Mouse (Mus musculus) embryonic facial prominence, embryonic 10.5 days (tissue): ENCODE data around the gene Smim24. TPM values are rescaled to one million over a fixed set of nuclear protein-coding genes. Genes with fewer than 3 reads are reported as not detected.

ENCODE experiments used
- DNase-seq: peaks from one replicate; pipeline ENCODE4 v3.0.0-alpha.2; 2017; ENCODE audit warnings: low spot score
- H3K27ac ChIP-seq: fragments of 300-500 bp; sonication (generic); replicated peaks from 2 replicates; pipeline ENCODE4 v1.5.1; 2016; ENCODE audit warnings: mild to moderate bottlenecking
- H3K27me3 ChIP-seq: fragments of 300-500 bp; sonication (generic); replicated peaks from 2 replicates; pipeline ENCODE4 v1.6.1; 2016; ENCODE audit warnings: low read depth, mild to moderate bottlenecking; ENCODE audit not compliant: poor library complexity, severe bottlenecking
- H3K36me3 ChIP-seq: fragments of 300-500 bp; sonication (generic); replicated peaks from 2 replicates; pipeline ENCODE4 v1.6.1; 2016; ENCODE audit warnings: mild to moderate bottlenecking, moderate library complexity
- H3K4me1 ChIP-seq: fragments of 300-500 bp; sonication (generic); 2 replicates; pipeline ENCODE4 v1.6.1; 2016
- H3K4me3 ChIP-seq: fragments of 300-500 bp; sonication (generic); 2 replicates; pipeline ENCODE4 v1.5.1; 2016; ENCODE audit warnings: mild to moderate bottlenecking, moderate library complexity
- H3K9me3 ChIP-seq: fragments of 300-500 bp; sonication (generic); 2 replicates; pipeline ENCODE4 v1.6.1; 2016; ENCODE audit warnings: mild to moderate bottlenecking
- WGBS: fragments of 180-500 bp; shearing (Covaris S2); methylation state at CpG from one replicate; pipeline ENCODE4 v1.1.7; 2016; 5-methylcytosine and 5-hydroxymethylcytosine counted together
- polyA plus RNA-seq: library from polyadenylated mRNA; unstranded; fragments of >200 nt; fragmentation: Nextera tagmentation; extraction: Ambion mirVana; gene quantifications from 2 replicates; pipeline ENCODE4 v1.2.1, GENCODE M21; 2016

Smim24 gene
- 2.0 and 2.8 TPM in 2 replicates for polyA plus RNA-seq

- peaks cover 21% of the 10 kb centered on the region for H3K27me3 ChIP-seq
- no peak for DNase-seq
- 64% methylated on average over 14 of the region's 14 CpGs for WGBS
- H3K27ac ChIP-seq = peak within 1 kb of the TSS; percentile 68
- H3K4me3 ChIP-seq = peak within 1 kb of the TSS; percentile 53
- H3K36me3 ChIP-seq = peaks cover 28% of the 10 kb centered on the region
- H3K4me1 ChIP-seq = peaks cover 39% of the 10 kb centered on the region
- no peaks in the 10 kb centered on the region for H3K9me3 ChIP-seq
These were observed at the start of gene Smim24 for GRCm38 (mm10) chr10:81392781-81393185. TSS of gene Smim24 (plus strand) at chr10:81393051.

DNA sequence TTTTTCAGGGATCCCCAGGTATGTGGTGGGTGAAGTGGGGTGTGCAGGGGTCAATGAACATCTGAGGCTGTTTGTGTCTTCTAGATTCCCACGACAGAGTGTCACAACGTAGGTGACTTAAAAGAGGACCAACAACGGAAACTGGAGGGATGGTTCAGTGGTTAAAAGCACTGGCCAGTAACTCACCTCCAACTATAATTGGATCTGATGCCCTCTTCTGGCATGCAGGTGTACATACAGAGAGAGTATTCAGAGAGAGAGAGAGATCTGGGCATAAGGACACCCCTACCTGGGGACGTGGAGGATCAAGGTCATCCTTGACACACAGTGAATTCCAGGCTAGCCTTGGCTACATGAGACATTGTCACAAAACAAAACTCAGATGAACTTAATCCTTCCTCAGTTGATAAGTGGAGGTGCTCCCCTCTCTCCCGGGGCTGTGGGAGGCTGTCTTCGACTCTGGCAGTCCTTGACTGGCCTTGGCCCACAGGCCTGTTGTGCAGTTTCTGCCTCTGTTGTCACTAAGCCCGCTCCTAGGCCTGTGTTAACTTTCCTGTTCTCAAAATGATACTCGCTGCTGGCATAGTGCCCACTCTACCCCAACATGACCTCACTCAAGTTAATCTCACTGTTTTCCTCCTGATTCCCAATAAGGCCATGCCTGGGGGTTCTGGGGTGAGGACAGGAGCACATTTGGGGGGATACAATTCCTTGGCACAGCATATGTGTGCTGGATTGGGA lies 48.3 kb upstream of the Smim24 start:
- H3K4me1 ChIP-seq = peaks cover 50% of the 10 kb centered on the region
- H3K27ac ChIP-seq = no peak overlapping the region
- no peak overlapping the region for H3K4me3 ChIP-seq
- H3K27me3 ChIP-seq = peaks cover 92% of the 10 kb centered on the region
- DNase-seq = no peak
- H3K9me3 ChIP-seq = no peaks in the 10 kb centered on the region
- WGBS = 56% methylated on average over 8 of the region's 8 CpGs
- H3K36me3 ChIP-seq = peaks cover 38% of the 10 kb centered on the region

DNA sequence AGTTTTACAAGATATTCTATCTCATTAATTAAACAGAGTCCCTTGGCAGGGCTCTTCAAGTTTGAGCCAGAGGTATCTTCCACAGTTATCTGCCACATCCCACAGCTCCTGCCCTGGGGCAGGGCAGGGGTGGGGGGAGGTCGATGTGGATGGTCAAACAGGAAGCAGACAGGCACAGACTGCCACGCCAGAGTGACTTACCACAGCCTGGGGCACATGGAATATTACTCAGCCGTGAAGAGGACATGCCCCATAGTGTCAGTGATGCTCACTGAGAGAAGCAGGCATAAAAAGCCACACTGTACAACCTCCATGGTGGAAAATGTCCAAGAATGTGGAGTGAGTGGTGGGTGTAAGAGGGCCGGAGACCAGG lies 47.7 kb upstream of the Smim24 start:
- 80% methylated on average over 4 of the region's 4 CpGs for WGBS
- Histone ChIP-seq H3K4me1 (peaks cover 54% of the 10 kb centered on the region), H3K27ac (no peak overlapping the region), H3K9me3 (no peaks in the 10 kb centered on the region), H3K36me3 (peaks cover 38% of the 10 kb centered on the region), H3K27me3 (peaks cover 90% of the 10 kb centered on the region), H3K4me3 (no peak overlapping the region)
- DNase-seq = no peak

DNA sequence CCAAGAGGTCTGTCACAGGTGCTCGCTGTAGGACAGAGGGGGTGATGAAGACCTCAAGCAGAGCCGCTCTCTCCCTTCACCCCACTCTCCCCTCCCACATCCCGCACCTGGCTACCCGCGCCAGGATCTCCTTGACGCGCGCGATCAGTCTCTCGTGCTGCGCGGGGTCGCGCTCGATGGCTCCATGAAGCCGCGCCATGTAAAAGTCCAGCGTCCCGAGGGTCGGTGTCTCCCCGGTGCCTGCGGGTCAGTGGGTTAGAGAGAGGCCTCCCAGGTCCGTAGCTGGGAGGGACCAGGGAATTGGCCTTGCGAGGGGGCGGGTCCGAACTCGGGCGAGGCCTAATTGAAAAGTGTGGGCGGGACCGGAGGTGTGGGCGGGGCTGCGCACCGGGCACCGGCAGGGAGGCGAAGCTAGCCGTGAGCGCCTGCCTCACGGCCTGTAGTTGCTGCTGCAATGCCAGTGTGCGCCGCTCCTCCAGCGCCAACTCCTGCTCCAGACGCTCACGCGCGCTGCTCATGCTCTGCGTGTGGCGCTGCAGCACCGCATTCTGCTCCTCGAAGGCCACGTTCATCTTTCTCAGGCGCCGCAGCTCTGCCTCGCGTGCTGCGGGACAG lies 46.3 kb upstream of the Smim24 start:
- Histone ChIP-seq H3K4me3 (peak overlapping the region; percentile 53), H3K27me3 (peaks cover 75% of the 10 kb centered on the region), H3K4me1 (peaks cover 56% of the 10 kb centered on the region), H3K9me3 (no peaks in the 10 kb centered on the region), H3K36me3 (peaks cover 38% of the 10 kb centered on the region), H3K27ac (peak overlapping the region; percentile 59)
- WGBS = 4% methylated on average over 55 of the region's 55 CpGs
- DNase-seq = peak; percentile 84

GRCm38 (mm10) chr10:81349146-81349545 lies 43.7 kb upstream of the Smim24 start:
- DNase-seq = peak; percentile 57
- peak overlapping the region; percentile 95 for H3K27ac ChIP-seq

GRCm38 (mm10) chr10:81349961-81350350 lies 42.9 kb upstream of the Smim24 start:
- Histone ChIP-seq H3K27ac (peak overlapping the region; percentile 95), H3K36me3 (peaks cover 38% of the 10 kb centered on the region), H3K4me3 (peak overlapping the region; percentile 98), H3K4me1 (peaks cover 61% of the 10 kb centered on the region), H3K9me3 (no peaks in the 10 kb centered on the region), H3K27me3 (peaks cover 42% of the 10 kb centered on the region)
- 1% methylated on average over 29 of the region's 29 CpGs for WGBS
- DNase-seq = no peak

More at GRCm38 (mm10) chr10:81349146-81349545, 43.7 kb upstream of the Smim24 start:
- WGBS = 6% methylated on average over 12 of the region's 12 CpGs
- Histone ChIP-seq H3K4me1 (peaks cover 53% of the 10 kb centered on the region), H3K9me3 (no peaks in the 10 kb centered on the region), H3K27me3 (peaks cover 50% of the 10 kb centered on the region), H3K4me3 (peak overlapping the region; percentile 98), H3K36me3 (peaks cover 38% of the 10 kb centered on the region)

DNA sequence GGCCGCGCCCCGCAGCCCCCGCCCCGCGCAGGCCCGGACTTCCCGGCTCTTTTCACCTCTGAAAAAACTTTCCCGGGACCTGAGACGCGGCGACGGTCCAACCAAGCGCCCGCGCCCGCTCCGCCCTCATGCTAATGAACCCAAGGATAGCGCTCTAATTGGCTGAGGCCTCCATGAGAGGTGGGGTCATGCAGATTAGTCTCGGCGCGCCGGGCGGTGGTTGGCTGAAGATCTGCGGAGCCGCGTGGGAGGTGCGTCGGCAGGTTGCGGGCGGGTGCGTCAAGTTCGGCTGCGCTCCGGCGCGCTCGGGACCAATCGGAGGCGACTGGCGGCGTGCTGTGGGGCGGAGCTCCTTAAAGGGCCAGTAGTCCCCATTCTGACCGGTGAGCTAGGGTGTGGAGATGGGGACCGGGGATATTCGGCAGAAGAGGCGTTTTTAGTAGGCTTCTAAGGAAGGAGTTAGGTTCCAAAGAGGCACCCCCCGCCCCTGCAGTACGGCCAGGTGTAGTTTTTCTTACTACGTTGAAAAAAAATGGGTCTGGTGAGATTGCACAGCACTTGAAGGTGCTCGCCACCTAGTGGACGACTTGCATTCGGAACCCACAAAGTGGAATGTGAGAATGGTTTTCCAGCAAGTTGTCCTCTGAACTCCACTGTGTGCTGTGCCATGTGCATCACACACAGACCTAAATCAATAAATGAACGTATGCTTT lies 42.3 kb upstream of the Smim24 start, which contains the start of gene Hmg20b:
TSS of gene Hmg20b (minus strand) at position 130 of the 713 bp plus-strand sequence.
- peak within 1 kb of the TSS; percentile 95 for H3K27ac ChIP-seq
- H3K36me3 ChIP-seq = peaks cover 32% of the 10 kb centered on the region
- H3K4me1 ChIP-seq = peaks cover 66% of the 10 kb centered on the region
- DNase-seq = peak; percentile 100
- no peaks in the 10 kb centered on the region for H3K9me3 ChIP-seq
- under 1% methylated on average over 54 of the region's 54 CpGs for WGBS
- peaks cover 39% of the 10 kb centered on the region for H3K27me3 ChIP-seq
- peak within 1 kb of the TSS; percentile 98 for H3K4me3 ChIP-seq

- H3K36me3 ChIP-seq = peaks cover 19% of the 10 kb centered on the region
- peaks cover 62% of the 10 kb centered on the region for H3K4me1 ChIP-seq
- H3K4me3 ChIP-seq = peak overlapping the region; percentile 25; the same call in 1 of the 2 replicates
- H3K27ac ChIP-seq = no peak overlapping the region
- 22% methylated on average over 9 of the region's 9 CpGs for WGBS
- H3K27me3 ChIP-seq = peaks cover 39% of the 10 kb centered on the region
- no peak for DNase-seq
- H3K9me3 ChIP-seq = no peaks in the 10 kb centered on the region
These were observed 41.1 kb upstream of the Smim24 start for GRCm38 (mm10) chr10:81351678-81352291.

GRCm38 (mm10) chr10:81354738-81355477 lies 37.9 kb upstream of the Smim24 start:
- Histone ChIP-seq H3K4me3 (no peak overlapping the region), H3K27ac (no peak overlapping the region; the same call in 1 of the 2 replicates), H3K36me3 (0 out of 2 replicates have a peak, but pooled peaks cover under 1% of the 10 kb centered on the region), H3K9me3 (no peaks in the 10 kb centered on the region), H3K27me3 (peaks cover 41% of the 10 kb centered on the region), H3K4me1 (peaks cover 62% of the 10 kb centered on the region)
- WGBS = 57% methylated on average over 9 of the region's 9 CpGs
- no peak for DNase-seq

GRCm38 (mm10) chr10:81355533-81355932 lies 37.3 kb upstream of the Smim24 start:
- Histone ChIP-seq H3K4me1 (peaks cover 66% of the 10 kb centered on the region), H3K4me3 (no peak overlapping the region)
- 70% methylated on average over 4 of the region's 4 CpGs for WGBS

GRCm38 (mm10) chr10:81356352-81356990 lies 36.4 kb upstream of the Smim24 start:
- no peak for DNase-seq
- H3K27ac ChIP-seq = no peak overlapping the region; the same call in 1 of the 2 replicates
- 56% methylated on average over 12 of the region's 12 CpGs for WGBS
- peaks cover 68% of the 10 kb centered on the region for H3K4me1 ChIP-seq
- peaks cover 42% of the 10 kb centered on the region for H3K27me3 ChIP-seq
- H3K4me3 ChIP-seq = peak overlapping the region; percentile 85
- H3K36me3 ChIP-seq = peaks cover 12% of the 10 kb centered on the region; the same call in 1 of the 2 replicates
- no peaks in the 10 kb centered on the region for H3K9me3 ChIP-seq

More at GRCm38 (mm10) chr10:81355533-81355932, 37.3 kb upstream of the Smim24 start:
- no peak for DNase-seq
- Histone ChIP-seq H3K27me3 (peaks cover 42% of the 10 kb centered on the region), H3K9me3 (no peaks in the 10 kb centered on the region), H3K36me3 (0 out of 2 replicates have a peak, but pooled peaks cover 4% of the 10 kb centered on the region), H3K27ac (no peak overlapping the region)
